Comparison of ENCODE assay signal across 23 mouse cellular contexts in the genomic region with DNA sequence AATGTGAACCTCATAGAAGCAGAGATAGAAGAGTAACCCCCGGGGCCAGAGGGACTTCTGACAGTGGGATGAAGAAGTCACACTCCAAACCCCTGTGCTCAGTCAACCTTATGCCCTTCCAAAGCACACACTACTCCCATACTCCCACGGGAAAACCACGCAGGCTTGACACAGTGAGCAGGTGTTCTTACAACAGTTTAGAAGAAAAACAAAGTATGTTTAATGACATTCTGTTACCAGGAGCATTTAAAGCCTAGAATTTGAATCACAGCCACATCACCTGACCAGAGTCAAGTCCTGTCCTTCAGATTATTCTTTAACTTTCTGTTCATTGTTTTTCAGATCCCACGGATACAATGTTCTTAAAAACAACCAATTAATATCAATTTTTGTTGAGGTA. TPM values are rescaled to one million over a fixed set of nuclear protein-coding genes. Genes with fewer than 3 reads are reported as not detected.
DNase-seq lines count a peak whose midpoint lies in the region; ATAC-seq and TF ChIP-seq lines count a peak whose summit lies in the region.
"Had no signal": no experiment of that assay in that cellular context is flagged by ENCODE, and none has a peak within 500 bp of the region (broad histone marks: within the 10 kb centered on the region; RNA-seq: fewer than 3 reads in every experiment).

No protein-coding gene starts in this region.

- intact Hi-C loops in gastrocnemius, adult 2 months (cut with DNase I) = loop anchor here (10.0 kb wide), 1 partner anchor 208 kb away; no protein-coding TSS in a partner anchor

- peak overlapping the region; percentile 96 for H3K27ac ChIP-seq in gastrocnemius, adult 2 months
- peak overlapping the region; percentile 92 for H3K27ac ChIP-seq in kidney, adult 2 months (ENCODE audit: insufficient read depth, low read depth, low read length)
- H3K27ac ChIP-seq in kidney, embryonic 14.5 days (ENCODE audit: low read depth, low read length) = no peak overlapping the region
- H3K27ac ChIP-seq in neural tube, embryonic 15.5 days (replicated peaks) = no peak overlapping the region
- H3K27ac ChIP-seq: embryonic facial prominence, embryonic 15.5 days; forebrain, embryonic 10.5 days; hindbrain, embryonic 12.5 days; limb, embryonic 13.5 days; midbrain, embryonic 10.5 days; neural tube, embryonic 13.5 days; stomach, embryonic 15.5 days had no signal

- DNase-seq in gastrocnemius, adult 2 months = no peak
- DNase-seq in gastrocnemius, adult 18-20 months (ENCODE audit: low spot score) = no peak
- peak; percentile 88 for DNase-seq in kidney, adult 2 months
- DNase-seq in fat pad, adult 2 months (ENCODE audit: extremely low read depth, low read depth, low spot score) = peak; percentile 51
- DNase-seq in kidney, postnatal 25 days = peak; percentile 59 to 76
- no peak for DNase-seq in cerebellum, postnatal 10 days
- DNase-seq: adrenal gland, postnatal 10 days; cerebellum, adult 8-10 months; thymus, adult 2 months had no signal

- no peak for TF ChIP-seq POLR2A in kidney, adult 2 months (IDR thresholded peaks at IDR 0.05; ENCODE audit: low read depth, low read length)

- H3K4me3 ChIP-seq in gastrocnemius, adult 2 months = peak overlapping the region; percentile 5; the same call in 1 of the 2 replicates
- H3K4me3 ChIP-seq in kidney, adult 2 months (ENCODE audit: insufficient read depth, low read depth, low read length) = no peak overlapping the region
- no peak overlapping the region for H3K4me3 ChIP-seq in kidney, embryonic 14.5 days (ENCODE audit: low read length)
- no peak overlapping the region for H3K4me3 ChIP-seq in neural tube, embryonic 15.5 days (replicated peaks)
- H3K4me3 ChIP-seq: embryonic facial prominence, embryonic 15.5 days; forebrain, embryonic 10.5 days; hindbrain, embryonic 12.5 days; limb, embryonic 13.5 days; midbrain, embryonic 10.5 days; myocyte; neural tube, embryonic 13.5 days; stomach, embryonic 15.5 days had no signal

- no peak overlapping the region for H3K9ac ChIP-seq in kidney, embryonic 14.5 days (ENCODE audit: low read depth, low read length)
- H3K9ac ChIP-seq in neural tube, embryonic 15.5 days (replicated peaks) = no peak overlapping the region
- H3K9ac ChIP-seq: embryonic facial prominence, embryonic 15.5 days; hindbrain, embryonic 12.5 days; limb, embryonic 13.5 days; liver, embryonic 15.5 days; neural tube, embryonic 13.5 days; stomach, embryonic 15.5 days had no signal

- no peak for ATAC-seq in kidney, embryonic 14.5 days (ENCODE audit: low FRiP score, low TSS enrichment)
- ATAC-seq in neural tube, embryonic 15.5 days (ENCODE audit: low FRiP score) = no peak
- ATAC-seq: activated CD4-positive, CD25-positive, alpha-beta regulatory T cell, adult 4 months; intestine, postnatal 0 days; midbrain, embryonic 16.5 days had no signal

- H3K9me3 ChIP-seq in kidney, embryonic 14.5 days (ENCODE audit: control insufficient read depth, low read length) = no peaks in the 10 kb centered on the region
- no peaks in the 10 kb centered on the region for H3K9me3 ChIP-seq in neural tube, embryonic 15.5 days (replicated peaks)
- H3K9me3 ChIP-seq: embryonic facial prominence, embryonic 15.5 days; forebrain, embryonic 10.5 days; hindbrain, embryonic 12.5 days; limb, embryonic 13.5 days; liver, embryonic 15.5 days; midbrain, embryonic 10.5 days; neural tube, embryonic 13.5 days; stomach, embryonic 15.5 days had no signal

- H3K27me3 ChIP-seq in kidney, adult 2 months (replicated peaks; ENCODE audit: control insufficient read depth, insufficient read depth, low read length) = no peaks in the 10 kb centered on the region
- no peaks in the 10 kb centered on the region for H3K27me3 ChIP-seq in kidney, embryonic 14.5 days (ENCODE audit: control insufficient read depth, insufficient read depth, low read length)
- H3K27me3 ChIP-seq in neural tube, embryonic 15.5 days (replicated peaks) = no peaks in the 10 kb centered on the region
- H3K27me3 ChIP-seq: embryonic facial prominence, embryonic 15.5 days; hindbrain, embryonic 12.5 days; limb, embryonic 13.5 days; liver, embryonic 15.5 days; neural tube, embryonic 13.5 days; stomach, embryonic 15.5 days had no signal

- peaks cover 22% of the 10 kb centered on the region for H3K4me1 ChIP-seq in kidney, adult 2 months (ENCODE audit: control insufficient read depth, insufficient read depth, low read length)
- peaks cover 10% of the 10 kb centered on the region for H3K4me1 ChIP-seq in kidney, embryonic 14.5 days (ENCODE audit: control insufficient read depth, insufficient read depth, low read length)
- H3K4me1 ChIP-seq in neural tube, embryonic 15.5 days = peaks cover 26% of the 10 kb centered on the region

- H3K36me3 ChIP-seq in kidney, adult 2 months (ENCODE audit: control insufficient read depth, insufficient read depth, low read length) = peaks cover 2% of the 10 kb centered on the region; the same call in 1 of the 2 replicates
- H3K36me3 ChIP-seq in kidney, embryonic 14.5 days (ENCODE audit: control insufficient read depth, insufficient read depth, low read length) = peaks cover 27% of the 10 kb centered on the region
- peaks cover 23% of the 10 kb centered on the region for H3K36me3 ChIP-seq in neural tube, embryonic 15.5 days
- H3K36me3 ChIP-seq: stomach, embryonic 15.5 days had no signal

- 29% methylated on average over 4 of the region's 4 CpGs for WGBS in kidney, adult 2 months
- WGBS in kidney, embryonic 14.5 days = 48% methylated on average over 4 of the region's 4 CpGs
- WGBS in neural tube, embryonic 15.5 days = 76% methylated on average over 4 of the region's 4 CpGs

- TF ChIP-seq CTCF in gastrocnemius, adult 2 months (IDR thresholded peaks at IDR 0.05) = no peak
- TF ChIP-seq CTCF in kidney, adult 2 months (conservative IDR thresholded peaks at IDR 0.05; ENCODE audit: insufficient read depth, insufficient read length, low read depth, low read length) = no peak

- no peak overlapping the region for H3K4me2 ChIP-seq in kidney, embryonic 14.5 days (replicated peaks; ENCODE audit: low read depth, low read length)
- H3K4me2 ChIP-seq in neural tube, embryonic 15.5 days = no peak overlapping the region
- H3K4me2 ChIP-seq: embryonic facial prominence, embryonic 15.5 days; hindbrain, embryonic 12.5 days; limb, embryonic 13.5 days; neural tube, embryonic 13.5 days; stomach, embryonic 15.5 days had no signal

RNA-seq across cellular contexts. Expression of gene Gpam, which starts 30.4 kb away (rescaled TPM):
- 100 to 1,000 TPM in 1 of 2 experiments, 10 to 100 TPM in 1; 69.0 to 124 TPM for total RNA-seq in gastrocnemius, adult 2 months (2021)
- 100 to 1,000 TPM in 1 of 2 experiments, 10 to 100 TPM in 1; 90.7 to 133 TPM for total RNA-seq in gastrocnemius, adult 18-20 months (2021)
- 56.6 and 60.7 TPM in 2 replicates for polyA plus RNA-seq in kidney, adult 2 months (2012; rRNA removed)
- polyA plus RNA-seq in kidney, embryonic 14.5 days (2014; fragmentation: Nextera tagmentation; extraction: Ambion mirVana) = 11.8 and 22.2 TPM in 2 replicates
- polyA plus RNA-seq in neural tube, embryonic 15.5 days (2015; fragmentation: Nextera tagmentation; extraction: Ambion mirVana) = 18.1 and 18.9 TPM in 2 replicates

Comparison
In these comparisons a context has a peak if more than half of its experiments do, and no peak if none do; other contexts are left out.
1. H3K27ac ChIP-seq: peak in gastrocnemius, adult 2 months (single experiment) and kidney, adult 2 months (single experiment); none in kidney, embryonic 14.5 days (single experiment) and neural tube, embryonic 15.5 days (single experiment).
2. DNase-seq: peak in kidney, adult 2 months (single experiment), fat pad, adult 2 months (single experiment) and kidney, postnatal 25 days (2 of 2); none in gastrocnemius, adult 2 months (single experiment), gastrocnemius, adult 18-20 months (single experiment) and cerebellum, postnatal 10 days (0 of 2).